In the genomic region with DNA sequence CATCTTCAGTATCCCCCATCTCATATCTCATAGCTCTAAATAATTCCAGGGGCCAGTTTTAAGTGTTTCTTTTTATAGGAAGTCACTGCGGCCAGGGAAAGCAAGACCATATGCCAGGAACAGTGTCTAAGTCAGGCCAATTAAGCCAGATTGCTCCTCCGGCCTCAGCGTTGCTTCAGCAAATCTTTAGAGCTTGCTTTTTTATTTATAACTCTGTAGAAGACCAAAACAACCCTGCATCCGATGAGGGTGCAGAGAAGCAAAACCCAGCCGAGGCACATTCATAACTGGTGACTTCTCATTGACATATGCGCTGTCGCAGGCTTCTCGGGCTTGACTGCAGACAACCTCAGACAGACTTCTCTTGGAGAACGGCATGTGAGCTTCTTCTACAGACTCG, we compare ENCODE assay signal across 15 mouse cellular contexts.
DNase-seq lines count a peak whose midpoint lies in the region; ATAC-seq lines count a peak whose summit lies in the region.
"Had no signal": no experiment of that assay in that cellular context is flagged by ENCODE, and none has a peak within 500 bp of the region (broad histone marks: within the 10 kb centered on the region; RNA-seq: fewer than 3 reads in every experiment).

No protein-coding gene starts in this region.

- no peaks in the 10 kb centered on the region for H3K9me3 ChIP-seq in kidney, embryonic 16.5 days (ENCODE audit: low read length)
- H3K9me3 ChIP-seq: embryonic facial prominence, embryonic 13.5 days; G1E; liver, embryonic 12.5 days; lung, embryonic 15.5 days; midbrain, embryonic 15.5 days had no signal

- H3K4me3 ChIP-seq in kidney, embryonic 16.5 days (ENCODE audit: low read length), result no peak overlapping the region
- H3K4me3 ChIP-seq: embryonic facial prominence, embryonic 13.5 days; liver, embryonic 12.5 days; lung, embryonic 15.5 days; midbrain, embryonic 15.5 days had no signal

- intact Hi-C loops in gastrocnemius, postnatal 36 days (cut with DNase I), result loop anchor here (10.0 kb wide), 1 partner anchor 176 kb away; no protein-coding TSS in a partner anchor

- no peak overlapping the region for H3K4me2 ChIP-seq in kidney, embryonic 16.5 days (replicated peaks; ENCODE audit: low read depth, low read length)
- H3K4me2 ChIP-seq: embryonic facial prominence, embryonic 13.5 days; hindbrain, embryonic 14.5 days; liver, embryonic 12.5 days; lung, embryonic 15.5 days; midbrain, embryonic 15.5 days had no signal

- no peaks in the 10 kb centered on the region for H3K36me3 ChIP-seq in kidney, embryonic 16.5 days (ENCODE audit: insufficient read depth, low read length)
- H3K36me3 ChIP-seq: embryonic facial prominence, embryonic 13.5 days; G1E; liver, embryonic 12.5 days; lung, embryonic 15.5 days; midbrain, embryonic 15.5 days had no signal

- no peak for ATAC-seq in kidney, embryonic 16.5 days (ENCODE audit: low FRiP score, low TSS enrichment)
- no peak for ATAC-seq in frontal cortex, adult (ENCODE audit: low TSS enrichment)
- ATAC-seq: liver, embryonic 12.5 days; midbrain, embryonic 15.5 days had no signal

- WGBS in kidney, embryonic 16.5 days, result 67% methylated on average over 10 of the region's 10 CpGs

- H3K9ac ChIP-seq in kidney, embryonic 16.5 days (replicated peaks; ENCODE audit: low read length), result no peak overlapping the region
- H3K9ac ChIP-seq: embryonic facial prominence, embryonic 13.5 days; hindbrain, embryonic 14.5 days; liver, embryonic 12.5 days; lung, embryonic 15.5 days; midbrain, embryonic 15.5 days had no signal

- H3K4me1 ChIP-seq in kidney, embryonic 16.5 days (ENCODE audit: insufficient read depth, low read length), result peaks cover 7% of the 10 kb centered on the region
- H3K4me1 ChIP-seq: liver, embryonic 12.5 days; lung, embryonic 15.5 days had no signal

- H3K27me3 ChIP-seq in kidney, embryonic 16.5 days (ENCODE audit: insufficient read depth, low read length), result no peaks in the 10 kb centered on the region
- H3K27me3 ChIP-seq: embryonic facial prominence, embryonic 13.5 days; liver, embryonic 12.5 days; lung, embryonic 15.5 days; midbrain, embryonic 15.5 days had no signal

- H3K27ac ChIP-seq in kidney, embryonic 16.5 days (ENCODE audit: low read length), result no peak overlapping the region
- H3K27ac ChIP-seq: embryonic facial prominence, embryonic 13.5 days; hindbrain, embryonic 14.5 days; liver, embryonic 12.5 days; lung, embryonic 15.5 days; midbrain, embryonic 15.5 days had no signal

- DNase-seq in gastrocnemius, postnatal 25 days, result peak; percentile 27
- no peak for DNase-seq in gastrocnemius, postnatal 36 days
- DNase-seq in kidney, postnatal 14 days, result peak; percentile 14
- DNase-seq in cerebellum, adult 9-11 months, result peak; percentile 27
- no peak for DNase-seq in lung, postnatal 10 days
- DNase-seq: kidney, adult 11 months; layer of hippocampus, postnatal 36 days had no signal

Comparison
In these comparisons a context has a peak if more than half of its experiments do, and no peak if none do; other contexts are left out.
1. DNase-seq: peak in gastrocnemius, postnatal 25 days (single experiment), kidney, postnatal 14 days (single experiment) and cerebellum, adult 9-11 months (single experiment); none in gastrocnemius, postnatal 36 days (0 of 2) and lung, postnatal 10 days (single experiment).